Mouse (Mus musculus) heart, embryonic 12.5 days (tissue): ENCODE data around the gene Cfap45. TPM values are rescaled to one million over a fixed set of nuclear protein-coding genes. Genes with fewer than 3 reads are reported as not detected.

Source experiments
- ATAC-seq: fragments of 200-750 bp; cut with Nextera tagmentation; 2 replicates; pipeline ENCODE4 v1.8.0; 2017; ENCODE audit warnings: moderate TSS enrichment, moderate library complexity; ENCODE audit not compliant: insufficient number of reproducible peaks, low FRiP score
- H3K27ac ChIP-seq: fragments of 300-500 bp; sonication (generic); 2 replicates; pipeline ENCODE4 v1.5.1; 2016; ENCODE audit warnings: mild to moderate bottlenecking, moderate library complexity; ENCODE audit not compliant: poor library complexity, severe bottlenecking
- H3K27me3 ChIP-seq: fragments of 300-500 bp; sonication (generic); replicated peaks from 2 replicates; pipeline ENCODE4 v1.6.1; 2016; ENCODE audit warnings: mild to moderate bottlenecking, moderate library complexity
- H3K36me3 ChIP-seq: fragments of 300-500 bp; sonication (generic); 2 replicates; pipeline ENCODE4 v1.6.1; 2016; ENCODE audit warnings: mild to moderate bottlenecking, moderate library complexity
- H3K4me1 ChIP-seq: fragments of 300-500 bp; sonication (generic); replicated peaks from 2 replicates; pipeline ENCODE4 v1.6.1; 2016; ENCODE audit warnings: mild to moderate bottlenecking
- H3K4me2 ChIP-seq: fragments of 300-500 bp; sonication (generic); 2 replicates; pipeline ENCODE4 v1.6.1; 2016; ENCODE audit warnings: mild to moderate bottlenecking, moderate library complexity
- H3K4me3 ChIP-seq: fragments of 300-500 bp; sonication (generic); 2 replicates; pipeline ENCODE4 v1.5.1; 2016; ENCODE audit warnings: mild to moderate bottlenecking
- H3K9ac ChIP-seq: fragments of 300-500 bp; sonication (generic); 2 replicates; pipeline ENCODE4 v1.6.1; 2016; ENCODE audit warnings: mild to moderate bottlenecking, moderate library complexity
- H3K9me3 ChIP-seq: fragments of 300-500 bp; sonication (generic); replicated peaks from 2 replicates; pipeline ENCODE4 v1.6.1; 2016; ENCODE audit warnings: mild to moderate bottlenecking, moderate library complexity
- WGBS: fragments of 180-500 bp; shearing (Covaris S2); methylation state at CpG from one replicate; pipeline ENCODE4 v1.1.7; 2016; 5-methylcytosine and 5-hydroxymethylcytosine counted together
- polyA plus RNA-seq: library from polyadenylated mRNA; unstranded; fragments of >200 nt; fragmentation: Nextera tagmentation; extraction: Ambion mirVana; gene quantifications from 2 replicates; pipeline ENCODE4 v1.2.1, GENCODE M21; 2016

The Cfap45 gene
- polyA plus RNA-seq, 1 experiment from 2014 or later: 1.7 TPM

GRCm38 (mm10) chr1:172484236-172484635 lies 36.4 kb upstream of the Cfap45 start:
- Histone ChIP-seq H3K4me1 (peaks cover 29% of the 10 kb centered on the region), H3K9me3 (no peaks in the 10 kb centered on the region), H3K27ac (no peak overlapping the region), H3K36me3 (no peaks in the 10 kb centered on the region), H3K4me2 (no peak overlapping the region), H3K9ac (no peak overlapping the region), H3K4me3 (no peak overlapping the region), H3K27me3 (0 out of 2 replicates have a peak, but pooled peaks cover 16% of the 10 kb centered on the region)
- ATAC-seq: no peak
- WGBS: 70% methylated on average over 11 of the region's 11 CpGs

GRCm38 (mm10) chr1:172484671-172485070 lies 35.9 kb upstream of the Cfap45 start:
- Histone ChIP-seq H3K27me3 (0 out of 2 replicates have a peak, but pooled peaks cover 18% of the 10 kb centered on the region), H3K4me2 (no peak overlapping the region), H3K27ac (no peak overlapping the region), H3K9me3 (no peaks in the 10 kb centered on the region), H3K4me3 (no peak overlapping the region), H3K9ac (no peak overlapping the region), H3K36me3 (no peaks in the 10 kb centered on the region), H3K4me1 (peaks cover 29% of the 10 kb centered on the region)
- no peak for ATAC-seq
- 74% methylated on average over 13 of the region's 13 CpGs for WGBS

GRCm38 (mm10) chr1:172485821-172486220 lies 34.8 kb upstream of the Cfap45 start:
- ATAC-seq: no peak
- H3K4me1 ChIP-seq: peaks cover 35% of the 10 kb centered on the region
- 65% methylated on average over 6 of the region's 6 CpGs for WGBS

DNA sequence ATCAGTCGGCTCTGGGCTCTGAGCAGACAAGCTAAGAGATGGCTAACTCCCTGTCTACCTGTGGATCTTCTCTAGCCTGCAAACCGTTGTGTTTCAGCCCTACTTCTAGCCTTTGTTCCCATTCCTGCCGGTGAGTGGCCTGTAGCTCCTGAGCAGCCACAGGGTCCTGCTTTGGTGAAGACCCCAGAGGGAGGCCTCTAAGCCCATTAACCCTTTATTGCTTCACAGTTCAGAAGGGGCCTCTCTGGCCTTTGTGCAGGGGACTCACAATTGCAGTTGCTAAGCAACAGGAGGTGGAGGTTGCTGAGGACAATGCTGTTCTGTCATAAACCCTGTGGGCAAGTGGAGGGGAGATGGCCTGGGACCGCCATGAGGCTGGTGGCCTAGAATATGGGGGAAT lies 34.4 kb upstream of the Cfap45 start:
- Histone ChIP-seq H3K9ac (no peak overlapping the region; the same call in 1 of the 2 replicates), H3K4me1 (peaks cover 33% of the 10 kb centered on the region), H3K4me3 (no peak overlapping the region), H3K36me3 (no peaks in the 10 kb centered on the region), H3K4me2 (no peak overlapping the region), H3K27me3 (0 out of 2 replicates have a peak, but pooled peaks cover 20% of the 10 kb centered on the region), H3K27ac (no peak overlapping the region), H3K9me3 (no peaks in the 10 kb centered on the region)
- WGBS: 59% methylated on average over 4 of the region's 4 CpGs
- no peak for ATAC-seq

More at GRCm38 (mm10) chr1:172485821-172486220, 34.8 kb upstream of the Cfap45 start:
- H3K27ac ChIP-seq: no peak overlapping the region
- H3K36me3 ChIP-seq: no peaks in the 10 kb centered on the region
- H3K4me2 ChIP-seq: no peak overlapping the region
- no peak overlapping the region for H3K4me3 ChIP-seq
- H3K9me3 ChIP-seq: no peaks in the 10 kb centered on the region
- H3K27me3 ChIP-seq: 0 out of 2 replicates have a peak, but pooled peaks cover 20% of the 10 kb centered on the region
- H3K9ac ChIP-seq: no peak overlapping the region

GRCm38 (mm10) chr1:172486651-172487050 lies 34.0 kb upstream of the Cfap45 start:
- H3K9ac ChIP-seq: no peak overlapping the region; the same call in 1 of the 2 replicates
- no peak for ATAC-seq
- WGBS: 80% methylated on average over 5 of the region's 5 CpGs
- no peaks in the 10 kb centered on the region for H3K36me3 ChIP-seq
- no peak overlapping the region for H3K4me3 ChIP-seq
- peaks cover 29% of the 10 kb centered on the region for H3K4me1 ChIP-seq
- H3K9me3 ChIP-seq: no peaks in the 10 kb centered on the region
- H3K27me3 ChIP-seq: 0 out of 2 replicates have a peak, but pooled peaks cover 20% of the 10 kb centered on the region
- no peak overlapping the region for H3K4me2 ChIP-seq
- no peak overlapping the region for H3K27ac ChIP-seq

DNA sequence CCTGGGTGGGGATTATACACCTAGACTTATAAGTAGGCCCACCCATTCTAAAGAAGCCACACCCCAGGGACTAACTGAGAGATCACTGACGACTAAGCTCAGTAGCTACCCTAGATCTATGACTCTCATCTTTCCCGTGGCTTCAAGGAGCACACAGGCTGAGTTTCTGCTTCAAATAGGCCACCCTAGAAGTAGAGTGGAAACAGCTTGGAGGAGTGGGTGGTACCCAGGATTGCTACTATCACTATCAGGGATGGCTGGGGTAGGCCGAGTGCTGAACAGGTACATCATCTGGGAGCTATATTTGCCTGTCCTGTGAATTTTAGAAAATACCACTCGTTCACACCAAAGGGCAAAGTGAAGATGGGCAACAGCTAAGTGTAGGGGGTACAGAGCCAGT lies 32.7 kb upstream of the Cfap45 start:
- H3K36me3 ChIP-seq: no peaks in the 10 kb centered on the region
- 74% methylated on average over 4 of the region's 4 CpGs for WGBS

GRCm38 (mm10) chr1:172488831-172489230 lies 31.8 kb upstream of the Cfap45 start:
- no peak overlapping the region for H3K4me2 ChIP-seq
- 0 out of 2 replicates have a peak, but pooled peaks cover 14% of the 10 kb centered on the region for H3K27me3 ChIP-seq
- no peak overlapping the region for H3K9ac ChIP-seq
- no peak for ATAC-seq
- H3K27ac ChIP-seq: no peak overlapping the region
- no peaks in the 10 kb centered on the region for H3K9me3 ChIP-seq
- H3K36me3 ChIP-seq: no peaks in the 10 kb centered on the region
- H3K4me1 ChIP-seq: peaks cover 15% of the 10 kb centered on the region
- WGBS: 55% methylated on average over 7 of the region's 7 CpGs
- H3K4me3 ChIP-seq: no peak overlapping the region

More for the DNA sequence above, 32.7 kb upstream of the Cfap45 start:
- Histone ChIP-seq H3K9ac (no peak overlapping the region), H3K27me3 (0 out of 2 replicates have a peak, but pooled peaks cover 20% of the 10 kb centered on the region), H3K9me3 (no peaks in the 10 kb centered on the region), H3K27ac (no peak overlapping the region), H3K4me1 (peaks cover 24% of the 10 kb centered on the region), H3K4me2 (no peak overlapping the region), H3K4me3 (no peak overlapping the region)
- ATAC-seq: no peak

- Histone ChIP-seq H3K4me2 (peak overlapping the region; percentile 69), H3K9me3 (no peaks in the 10 kb centered on the region), H3K4me3 (peak overlapping the region; percentile 38), H3K36me3 (no peaks in the 10 kb centered on the region), H3K4me1 (peaks cover 13% of the 10 kb centered on the region), H3K27me3 (0 out of 2 replicates have a peak, but pooled peaks cover 13% of the 10 kb centered on the region), H3K9ac (peak overlapping the region; percentile 54; the same call in 1 of the 2 replicates), H3K27ac (no peak overlapping the region)
- 46% methylated on average over 12 of the region's 12 CpGs for WGBS
- peak; percentile 6; the same call in 1 of the 2 replicates for ATAC-seq
Observed at GRCm38 (mm10) chr1:172489585-172490250, 30.9 kb upstream of the Cfap45 start.

- Histone ChIP-seq H3K4me3 (peak overlapping the region; percentile 38), H3K36me3 (no peaks in the 10 kb centered on the region), H3K4me2 (peak overlapping the region; percentile 69), H3K4me1 (peaks cover 13% of the 10 kb centered on the region), H3K9ac (peak overlapping the region; percentile 54), H3K9me3 (no peaks in the 10 kb centered on the region), H3K27me3 (peaks cover 17% of the 10 kb centered on the region; the same call in 1 of the 2 replicates), H3K27ac (no peak overlapping the region)
- 5% methylated on average over 10 of the region's 10 CpGs for WGBS
- peak; percentile 66 for ATAC-seq
Observed at GRCm38 (mm10) chr1:172490261-172490661, 30.3 kb upstream of the Cfap45 start.

- H3K4me2 ChIP-seq: no peak overlapping the region
- no peak for ATAC-seq
Observed at GRCm38 (mm10) chr1:172492047-172492446, 28.6 kb upstream of the Cfap45 start.

GRCm38 (mm10) chr1:172493516-172493915 lies 27.1 kb upstream of the Cfap45 start:
- WGBS: 49% methylated on average over 6 of the region's 6 CpGs
- H3K9me3 ChIP-seq: no peaks in the 10 kb centered on the region
- H3K4me3 ChIP-seq: no peak overlapping the region
- H3K27ac ChIP-seq: no peak overlapping the region
- 0 out of 2 replicates have a peak, but pooled peaks cover 5% of the 10 kb centered on the region for H3K36me3 ChIP-seq
- peaks cover 20% of the 10 kb centered on the region; the same call in 1 of the 2 replicates for H3K27me3 ChIP-seq
- H3K9ac ChIP-seq: no peak overlapping the region
- H3K4me2 ChIP-seq: no peak overlapping the region
- peaks cover 14% of the 10 kb centered on the region for H3K4me1 ChIP-seq
- ATAC-seq: no peak

More at GRCm38 (mm10) chr1:172492047-172492446, 28.6 kb upstream of the Cfap45 start:
- Histone ChIP-seq H3K4me3 (no peak overlapping the region), H3K9me3 (no peaks in the 10 kb centered on the region), H3K27ac (no peak overlapping the region), H3K36me3 (0 out of 2 replicates have a peak, but pooled peaks cover 5% of the 10 kb centered on the region), H3K4me1 (peaks cover 10% of the 10 kb centered on the region), H3K27me3 (peaks cover 18% of the 10 kb centered on the region; the same call in 1 of the 2 replicates), H3K9ac (no peak overlapping the region)
- 87% methylated on average over 8 of the region's 8 CpGs for WGBS
